ENCODE assay signal across 16 mouse cellular contexts in genomic region chr6:17098559-17098958, GRCm38 (mm10). TPM values are rescaled to one million over a fixed set of nuclear protein-coding genes. Genes with fewer than 3 reads are reported as not detected.
DNase-seq lines count a peak whose midpoint lies in the region; ATAC-seq and TF ChIP-seq lines count a peak whose summit lies in the region.
"Had no signal": no experiment of that assay in that cellular context is flagged by ENCODE, and none has a peak within 500 bp of the region (broad histone marks: within the 10 kb centered on the region; RNA-seq: fewer than 3 reads in every experiment).

No protein-coding gene starts in this region.

- no peak for TF ChIP-seq CTCF in kidney, postnatal 0 days (IDR thresholded peaks at IDR 0.05; ENCODE audit: low read depth)

- no peaks in the 10 kb centered on the region for H3K36me3 ChIP-seq in forebrain, embryonic 11.5 days (ENCODE audit: control insufficient read depth, insufficient read depth, low read length)
- peaks cover 21% of the 10 kb centered on the region for H3K36me3 ChIP-seq in forebrain, embryonic 10.5 days (replicated peaks)
- 0 out of 2 replicates have a peak, but pooled peaks cover 6% of the 10 kb centered on the region for H3K36me3 ChIP-seq in kidney, postnatal 0 days (ENCODE audit: insufficient read depth, low read length)
- peaks cover 48% of the 10 kb centered on the region for H3K36me3 ChIP-seq in kidney, embryonic 15.5 days
- peaks cover 22% of the 10 kb centered on the region; the same call in 1 of the 2 replicates for H3K36me3 ChIP-seq in neural tube, embryonic 15.5 days
- H3K36me3 ChIP-seq: midbrain, embryonic 12.5 days had no signal

- H3K27me3 ChIP-seq in forebrain, embryonic 11.5 days (ENCODE audit: control insufficient read depth, insufficient read depth, low read length) = no peaks in the 10 kb centered on the region
- no peaks in the 10 kb centered on the region for H3K27me3 ChIP-seq in forebrain, embryonic 10.5 days (ENCODE audit: poor library complexity, severe bottlenecking)
- no peaks in the 10 kb centered on the region for H3K27me3 ChIP-seq in kidney, postnatal 0 days (ENCODE audit: insufficient read depth, low read length)
- no peaks in the 10 kb centered on the region for H3K27me3 ChIP-seq in kidney, embryonic 15.5 days
- no peaks in the 10 kb centered on the region for H3K27me3 ChIP-seq in neural tube, embryonic 15.5 days (replicated peaks)
- H3K27me3 ChIP-seq: midbrain, embryonic 12.5 days had no signal

- H3K4me2 ChIP-seq in forebrain, embryonic 11.5 days (ENCODE audit: low read depth, low read length, severe bottlenecking) = no peak overlapping the region
- no peak overlapping the region for H3K4me2 ChIP-seq in kidney, postnatal 0 days (ENCODE audit: low read length)
- no peak overlapping the region for H3K4me2 ChIP-seq in kidney, embryonic 15.5 days
- H3K4me2 ChIP-seq in neural tube, embryonic 15.5 days = no peak overlapping the region
- H3K4me2 ChIP-seq: liver, embryonic 11.5 days; midbrain, embryonic 12.5 days had no signal

- ATAC-seq in forebrain, embryonic 11.5 days (replicated peaks; ENCODE audit: low FRiP score) = 0 out of 2 replicates have a peak, but pooled peaks have one; percentile 21
- ATAC-seq in kidney, postnatal 0 days (replicated peaks; ENCODE audit: low FRiP score, low read depth) = 0 out of 2 replicates have a peak, but pooled peaks have one; percentile 17
- no peak for ATAC-seq in kidney, embryonic 15.5 days (replicated peaks; ENCODE audit: low FRiP score)
- ATAC-seq in neural tube, embryonic 15.5 days (ENCODE audit: low FRiP score) = 0 out of 2 replicates have a peak, but pooled peaks have one; percentile 56

- no peaks in the 10 kb centered on the region for H3K9me3 ChIP-seq in forebrain, embryonic 11.5 days (ENCODE audit: control insufficient read depth, low read length)
- H3K9me3 ChIP-seq in forebrain, embryonic 10.5 days = no peaks in the 10 kb centered on the region
- H3K9me3 ChIP-seq in kidney, postnatal 0 days (replicated peaks; ENCODE audit: low read length) = no peaks in the 10 kb centered on the region
- no peaks in the 10 kb centered on the region for H3K9me3 ChIP-seq in kidney, embryonic 15.5 days (replicated peaks)
- no peaks in the 10 kb centered on the region for H3K9me3 ChIP-seq in neural tube, embryonic 15.5 days (replicated peaks)
- H3K9me3 ChIP-seq: midbrain, embryonic 12.5 days had no signal

- no peak for DNase-seq in forebrain, embryonic 11.5 days (ENCODE audit: low spot score)
- DNase-seq in forebrain, embryonic 10.5 days (ENCODE audit: extremely low spot score, low spot score) = no peak
- DNase-seq in kidney, postnatal 0 days (ENCODE audit: low spot score) = no peak
- DNase-seq in R1 (ENCODE audit: low read depth, low spot score) = peak; percentile 73
- DNase-seq in adrenal gland, adult 8-10 months = no peak
- no peak for DNase-seq in embryo, embryonic 10.5 days (ENCODE audit: low spot score)
- DNase-seq: cerebellum, adult 9-11 months; layer of hippocampus, postnatal 36 days; left cerebral cortex, postnatal 4 days; lung, adult 2 months; lung, postnatal 36 days; right cerebral cortex, postnatal 4 days had no signal

- WGBS in forebrain, embryonic 11.5 days = 86% methylated on average over 9 of the region's 9 CpGs
- WGBS in forebrain, embryonic 10.5 days = 91% methylated on average over 9 of the region's 9 CpGs
- 92% methylated on average over 9 of the region's 9 CpGs for WGBS in kidney, postnatal 0 days
- 95% methylated on average over 9 of the region's 9 CpGs for WGBS in kidney, embryonic 15.5 days
- 89% methylated on average over 9 of the region's 9 CpGs for WGBS in neural tube, embryonic 15.5 days

- no peak overlapping the region for H3K27ac ChIP-seq in forebrain, embryonic 11.5 days (ENCODE audit: low read depth, low read length)
- H3K27ac ChIP-seq in forebrain, embryonic 10.5 days = no peak overlapping the region
- H3K27ac ChIP-seq in kidney, postnatal 0 days = no peak overlapping the region
- no peak overlapping the region for H3K27ac ChIP-seq in kidney, embryonic 15.5 days
- H3K27ac ChIP-seq in neural tube, embryonic 15.5 days (replicated peaks) = no peak overlapping the region
- H3K27ac ChIP-seq: midbrain, embryonic 12.5 days had no signal

- H3K9ac ChIP-seq in forebrain, embryonic 11.5 days (ENCODE audit: low read length) = no peak overlapping the region
- no peak overlapping the region for H3K9ac ChIP-seq in kidney, postnatal 0 days (ENCODE audit: low read depth, low read length)
- H3K9ac ChIP-seq in kidney, embryonic 15.5 days = no peak overlapping the region
- H3K9ac ChIP-seq in neural tube, embryonic 15.5 days (replicated peaks) = no peak overlapping the region
- H3K9ac ChIP-seq: midbrain, embryonic 12.5 days had no signal

- no peak overlapping the region for H3K4me3 ChIP-seq in forebrain, embryonic 11.5 days (ENCODE audit: low read depth, low read length)
- H3K4me3 ChIP-seq in forebrain, embryonic 10.5 days = no peak overlapping the region
- no peak overlapping the region for H3K4me3 ChIP-seq in kidney, postnatal 0 days (replicated peaks; ENCODE audit: low read depth, low read length)
- no peak overlapping the region for H3K4me3 ChIP-seq in kidney, embryonic 15.5 days (replicated peaks)
- no peak overlapping the region for H3K4me3 ChIP-seq in neural tube, embryonic 15.5 days (replicated peaks)
- H3K4me3 ChIP-seq: midbrain, embryonic 12.5 days had no signal

- H3K4me1 ChIP-seq in forebrain, embryonic 11.5 days (replicated peaks; ENCODE audit: control insufficient read depth, insufficient read depth, low read length) = no peaks in the 10 kb centered on the region
- no peaks in the 10 kb centered on the region for H3K4me1 ChIP-seq in forebrain, embryonic 10.5 days
- no peaks in the 10 kb centered on the region for H3K4me1 ChIP-seq in kidney, postnatal 0 days (replicated peaks; ENCODE audit: insufficient read depth, low read length)
- H3K4me1 ChIP-seq in kidney, embryonic 15.5 days = no peaks in the 10 kb centered on the region
- H3K4me1 ChIP-seq in neural tube, embryonic 15.5 days = 0 out of 2 replicates have a peak, but pooled peaks cover 4% of the 10 kb centered on the region
- H3K4me1 ChIP-seq: midbrain, embryonic 12.5 days had no signal

RNA-seq across cellular contexts. Expression of gene Tes, which starts 33.6 kb away (rescaled TPM):
- 34.6 and 38.3 TPM in 2 replicates for polyA plus RNA-seq in forebrain, embryonic 11.5 days (2014; fragmentation: Nextera tagmentation; extraction: Ambion mirVana)
- 41.2 and 43.1 TPM in 2 replicates for polyA plus RNA-seq in forebrain, embryonic 10.5 days (2016; fragmentation: Nextera tagmentation; extraction: Ambion mirVana)
- 70.8 and 75.1 TPM in 2 replicates for polyA plus RNA-seq in kidney, postnatal 0 days (2015; fragmentation: Nextera tagmentation; extraction: Ambion mirVana)
- 70.5 and 72.6 TPM in 2 replicates for polyA plus RNA-seq in kidney, embryonic 15.5 days (2015; fragmentation: Nextera tagmentation; extraction: Ambion mirVana)
- polyA plus RNA-seq in neural tube, embryonic 15.5 days (2015; fragmentation: Nextera tagmentation; extraction: Ambion mirVana) = 69.5 and 79.0 TPM in 2 replicates
- 10 to 100 TPM in 1 of 4 experiments, 1 to 10 TPM in 3; 6.7 to 10.4 (median 7.9) TPM for total RNA-seq in adrenal gland, adult 8-10 months (2022)
